Mouse (Mus musculus): ENCODE measurements around the gene Nudt4. TPM values are rescaled to one million over a fixed set of nuclear protein-coding genes. Genes with fewer than 3 reads are reported as not detected.

Gene Nudt4
- polyA plus RNA-seq, 1 experiment = 41.2 TPM

- peaks cover 31% of the 10 kb centered on the region for H3K79me3 ChIP-seq (ENCODE audit: low read depth)
- peaks cover 64% of the 10 kb centered on the region for H3K36me3 ChIP-seq (ENCODE audit: control insufficient read depth, insufficient read depth)
- TF ChIP-seq CTCF (IDR thresholded peaks at IDR 0.05; ENCODE audit: control insufficient read depth, insufficient read depth, insufficient read length) (no peak), MYOG (IDR thresholded peaks at IDR 0.05; ENCODE audit: control insufficient read depth, extremely low read depth, insufficient read length) (no peak), MYOD1 (IDR thresholded peaks at IDR 0.05; ENCODE audit: control insufficient read depth, insufficient read length, low read depth) (no peak), MAX (IDR thresholded peaks at IDR 0.05) (no peak), USF1 (IDR thresholded peaks at IDR 0.05; ENCODE audit: low read depth) (no peak), FOSL1 (IDR thresholded peaks at IDR 0.05; ENCODE audit: insufficient read depth, low read length, poor library complexity, severe bottlenecking) (no peak), CEBPB (IDR thresholded peaks at IDR 0.05; ENCODE audit: low read depth) (no peak)
- H3K4me3 ChIP-seq (ENCODE audit: insufficient read depth, poor library complexity, severe bottlenecking) = no peak overlapping the region
- no peak overlapping the region for H3ac ChIP-seq (ENCODE audit: control insufficient read depth, insufficient read length, low read depth)
- H3K79me2 ChIP-seq (ENCODE audit: control insufficient read depth, insufficient read depth) = peaks cover 33% of the 10 kb centered on the region
- no peaks in the 10 kb centered on the region for H3K27me3 ChIP-seq (ENCODE audit: control insufficient read depth, insufficient read depth, insufficient read length)
Measured at GRCm38 (mm10) chr10:95543377-95543776, 20.6 kb downstream of the Nudt4 start.

GRCm38 (mm10) chr10:95542916-95543315, 21.0 kb downstream of the Nudt4 start:
- Histone ChIP-seq H3ac (ENCODE audit: control insufficient read depth, insufficient read length, low read depth) (no peak overlapping the region), H3K27me3 (ENCODE audit: control insufficient read depth, insufficient read depth, insufficient read length) (no peaks in the 10 kb centered on the region), H3K36me3 (ENCODE audit: control insufficient read depth, insufficient read depth) (peaks cover 60% of the 10 kb centered on the region), H3K79me2 (ENCODE audit: control insufficient read depth, insufficient read depth) (peaks cover 37% of the 10 kb centered on the region), H3K4me3 (ENCODE audit: insufficient read depth, poor library complexity, severe bottlenecking) (no peak overlapping the region), H3K79me3 (ENCODE audit: low read depth) (peaks cover 36% of the 10 kb centered on the region)
- TF ChIP-seq MAX (IDR thresholded peaks at IDR 0.05) = no peak
- no peak for TF ChIP-seq MYOD1 (IDR thresholded peaks at IDR 0.05; ENCODE audit: control insufficient read depth, insufficient read length, low read depth)
- TF ChIP-seq MYOG (IDR thresholded peaks at IDR 0.05; ENCODE audit: control insufficient read depth, extremely low read depth, insufficient read length) = no peak
- no peak for TF ChIP-seq CTCF (IDR thresholded peaks at IDR 0.05; ENCODE audit: control insufficient read depth, insufficient read depth, insufficient read length)
- TF ChIP-seq FOSL1 (IDR thresholded peaks at IDR 0.05; ENCODE audit: insufficient read depth, low read length, poor library complexity, severe bottlenecking) = no peak
- no peak for TF ChIP-seq CEBPB (IDR thresholded peaks at IDR 0.05; ENCODE audit: low read depth)
- no peak for TF ChIP-seq USF1 (IDR thresholded peaks at IDR 0.05; ENCODE audit: low read depth)

GRCm38 (mm10) chr10:95539841-95540240, 24.1 kb downstream of the Nudt4 start:
- H3K27me3 ChIP-seq (ENCODE audit: control insufficient read depth, insufficient read depth, insufficient read length) = no peaks in the 10 kb centered on the region
- H3K4me3 ChIP-seq (ENCODE audit: insufficient read depth, poor library complexity, severe bottlenecking) = no peak overlapping the region
- H3ac ChIP-seq (ENCODE audit: control insufficient read depth, insufficient read length, low read depth) = no peak overlapping the region
- TF ChIP-seq CTCF (IDR thresholded peaks at IDR 0.05; ENCODE audit: control insufficient read depth, insufficient read depth, insufficient read length) = no peak
- TF ChIP-seq MYOG (IDR thresholded peaks at IDR 0.05; ENCODE audit: control insufficient read depth, extremely low read depth, insufficient read length) = no peak
- TF ChIP-seq USF1 (IDR thresholded peaks at IDR 0.05; ENCODE audit: low read depth) = no peak
- TF ChIP-seq FOSL1 (IDR thresholded peaks at IDR 0.05; ENCODE audit: insufficient read depth, low read length, poor library complexity, severe bottlenecking) = no peak
- no peak for TF ChIP-seq CEBPB (IDR thresholded peaks at IDR 0.05; ENCODE audit: low read depth)
- no peak for TF ChIP-seq MYOD1 (IDR thresholded peaks at IDR 0.05; ENCODE audit: control insufficient read depth, insufficient read length, low read depth)
- TF ChIP-seq MAX (IDR thresholded peaks at IDR 0.05) = no peak
- peaks cover 64% of the 10 kb centered on the region for H3K79me3 ChIP-seq (ENCODE audit: low read depth)
- peaks cover 68% of the 10 kb centered on the region for H3K79me2 ChIP-seq (ENCODE audit: control insufficient read depth, insufficient read depth)
- H3K36me3 ChIP-seq (ENCODE audit: control insufficient read depth, insufficient read depth) = peaks cover 29% of the 10 kb centered on the region

- peaks cover 23% of the 10 kb centered on the region for H3K36me3 ChIP-seq (ENCODE audit: control insufficient read depth, insufficient read depth)
- no peak for TF ChIP-seq CEBPB (IDR thresholded peaks at IDR 0.05; ENCODE audit: low read depth)
- H3K27me3 ChIP-seq (ENCODE audit: control insufficient read depth, insufficient read depth, insufficient read length) = no peaks in the 10 kb centered on the region
- peaks cover 74% of the 10 kb centered on the region for H3K79me2 ChIP-seq (ENCODE audit: control insufficient read depth, insufficient read depth)
- H3K4me3 ChIP-seq (ENCODE audit: insufficient read depth, poor library complexity, severe bottlenecking) = no peak overlapping the region
- peaks cover 70% of the 10 kb centered on the region for H3K79me3 ChIP-seq (ENCODE audit: low read depth)
- no peak overlapping the region for H3ac ChIP-seq (ENCODE audit: control insufficient read depth, insufficient read length, low read depth)
Measured at GRCm38 (mm10) chr10:95539260-95539659, 24.7 kb downstream of the Nudt4 start.

- no peaks in the 10 kb centered on the region for H3K27me3 ChIP-seq (ENCODE audit: control insufficient read depth, insufficient read depth, insufficient read length)
- peaks cover 100% of the 10 kb centered on the region for H3K79me2 ChIP-seq (ENCODE audit: control insufficient read depth, insufficient read depth)
- TF ChIP-seq CEBPB (IDR thresholded peaks at IDR 0.05; ENCODE audit: low read depth) = no peak
- TF ChIP-seq MYOG (IDR thresholded peaks at IDR 0.05; ENCODE audit: control insufficient read depth, extremely low read depth, insufficient read length) = no peak
- TF ChIP-seq USF1 (IDR thresholded peaks at IDR 0.05; ENCODE audit: low read depth) = no peak
- peaks cover 95% of the 10 kb centered on the region for H3K79me3 ChIP-seq (ENCODE audit: low read depth)
- H3K4me3 ChIP-seq (ENCODE audit: insufficient read depth, poor library complexity, severe bottlenecking) = no peak overlapping the region
- no peak overlapping the region for H3ac ChIP-seq (ENCODE audit: control insufficient read depth, insufficient read length, low read depth)
- H3K36me3 ChIP-seq (ENCODE audit: control insufficient read depth, insufficient read depth) = peaks cover under 1% of the 10 kb centered on the region
Measured at GRCm38 (mm10) chr10:95536222-95536541, 27.8 kb downstream of the Nudt4 start.

GRCm38 (mm10) chr10:95535399-95536221, 28.3 kb downstream of the Nudt4 start:
- Histone ChIP-seq H3K79me3 (ENCODE audit: low read depth) (peaks cover 98% of the 10 kb centered on the region), H3K79me2 (ENCODE audit: control insufficient read depth, insufficient read depth) (peaks cover 100% of the 10 kb centered on the region), H3K36me3 (ENCODE audit: control insufficient read depth, insufficient read depth) (no peaks in the 10 kb centered on the region), H3ac (ENCODE audit: control insufficient read depth, insufficient read length, low read depth) (no peak overlapping the region), H3K27me3 (ENCODE audit: control insufficient read depth, insufficient read depth, insufficient read length) (no peaks in the 10 kb centered on the region), H3K4me3 (ENCODE audit: insufficient read depth, poor library complexity, severe bottlenecking) (no peak overlapping the region)
- TF ChIP-seq CEBPB (IDR thresholded peaks at IDR 0.05; ENCODE audit: low read depth) = no peak
- TF ChIP-seq MYOG (IDR thresholded peaks at IDR 0.05; ENCODE audit: control insufficient read depth, extremely low read depth, insufficient read length) = no peak
- no peak for TF ChIP-seq USF1 (IDR thresholded peaks at IDR 0.05; ENCODE audit: low read depth)
- no peak for TF ChIP-seq FOSL1 (IDR thresholded peaks at IDR 0.05; ENCODE audit: insufficient read depth, low read length, poor library complexity, severe bottlenecking)
- no peak for TF ChIP-seq CTCF (IDR thresholded peaks at IDR 0.05; ENCODE audit: control insufficient read depth, insufficient read depth, insufficient read length)
- no peak for TF ChIP-seq MYOD1 (IDR thresholded peaks at IDR 0.05; ENCODE audit: control insufficient read depth, insufficient read length, low read depth)

Data from C2C12 (cell line).